In genomic region chr7:130657751-130658150, GRCm38 (mm10) we compare ENCODE assay signal across 8 mouse cellular contexts.
DNase-seq lines count a peak whose midpoint lies in the region; ATAC-seq and TF ChIP-seq lines count a peak whose summit lies in the region.

No protein-coding gene starts in this region.

- H3K9ac ChIP-seq in kidney, embryonic 14.5 days (ENCODE audit: low read depth, low read length) = no peak overlapping the region
- no peak overlapping the region for H3K9ac ChIP-seq in heart, embryonic 14.5 days (ENCODE audit: low read length)

- no peaks in the 10 kb centered on the region for H3K27me3 ChIP-seq in kidney, adult 2 months (replicated peaks; ENCODE audit: control insufficient read depth, insufficient read depth, low read length)
- H3K27me3 ChIP-seq in kidney, embryonic 14.5 days (ENCODE audit: control insufficient read depth, insufficient read depth, low read length) = no peaks in the 10 kb centered on the region
- no peaks in the 10 kb centered on the region for H3K27me3 ChIP-seq in heart, embryonic 14.5 days (ENCODE audit: control insufficient read depth, insufficient read depth, low read length)

- ATAC-seq in kidney, embryonic 14.5 days (ENCODE audit: low FRiP score, low TSS enrichment) = no peak
- ATAC-seq in heart, embryonic 14.5 days (ENCODE audit: insufficient number of reproducible peaks, insufficient read depth, low FRiP score, low read depth) = 0 out of 2 replicates have a peak, but pooled peaks have one; percentile 10

- no peak overlapping the region for H3K4me3 ChIP-seq in kidney, adult 2 months (ENCODE audit: insufficient read depth, low read depth, low read length)
- H3K4me3 ChIP-seq in kidney, embryonic 14.5 days (ENCODE audit: low read length) = no peak overlapping the region
- no peak overlapping the region for H3K4me3 ChIP-seq in brown adipose tissue, adult 24 weeks (ENCODE audit: insufficient read depth, low read depth, low read length)
- H3K4me3 ChIP-seq in heart, embryonic 14.5 days (ENCODE audit: control insufficient read depth in 1 of 2, insufficient read depth in 1 of 2, low read depth in 1 of 2, low read length in 2 of 2) = no peak overlapping the region

- H3K9me3 ChIP-seq in kidney, embryonic 14.5 days (ENCODE audit: control insufficient read depth, low read length) = no peaks in the 10 kb centered on the region
- no peaks in the 10 kb centered on the region for H3K9me3 ChIP-seq in heart, embryonic 14.5 days (ENCODE audit: control insufficient read depth, low read length)

- peak; percentile 90 for DNase-seq in kidney, adult 2 months
- DNase-seq in lung, postnatal 10 days = peak; percentile 73
- no peak for DNase-seq in spleen, postnatal 36 days (ENCODE audit: low spot score in 2 of 2)
- DNase-seq in neural tube, embryonic 10.5 days (ENCODE audit: extremely low spot score, low spot score) = no peak
- no peak for DNase-seq in cerebellum, adult 8-10 months

- H3K27ac ChIP-seq in kidney, adult 2 months (ENCODE audit: insufficient read depth, low read depth, low read length) = no peak overlapping the region; the same call in 1 of the 2 replicates
- no peak overlapping the region for H3K27ac ChIP-seq in kidney, embryonic 14.5 days (ENCODE audit: low read depth, low read length)
- H3K27ac ChIP-seq in brown adipose tissue, adult 24 weeks (replicated peaks; ENCODE audit: low read depth, low read length) = peak overlapping the region; percentile 47
- H3K27ac ChIP-seq in heart, embryonic 14.5 days (replicated peaks in 1 of 2; ENCODE audit: control insufficient read depth in 1 of 2, insufficient read depth in 1 of 2, low read depth in 2 of 2, low read length in 2 of 2) = peak overlapping the region; percentile 40 to 69; a peak in 3 of 4 replicates

- 51% methylated on average over 13 of the region's 13 CpGs for WGBS in kidney, adult 2 months
- 55% methylated on average over 13 of the region's 13 CpGs for WGBS in kidney, embryonic 14.5 days
- 40% methylated on average over 13 of the region's 13 CpGs for WGBS in heart, embryonic 14.5 days

- no peak for TF ChIP-seq CTCF in kidney, adult 2 months (conservative IDR thresholded peaks at IDR 0.05; ENCODE audit: insufficient read depth, insufficient read length, low read depth, low read length)

- no peak overlapping the region for H3K4me2 ChIP-seq in kidney, embryonic 14.5 days (replicated peaks; ENCODE audit: low read depth, low read length)
- no peak overlapping the region for H3K4me2 ChIP-seq in heart, embryonic 14.5 days (ENCODE audit: low read length)

- TF ChIP-seq POLR2A in kidney, adult 2 months (IDR thresholded peaks at IDR 0.05; ENCODE audit: low read depth, low read length) = no peak

- H3K36me3 ChIP-seq in kidney, adult 2 months (ENCODE audit: control insufficient read depth, insufficient read depth, low read length) = no peaks in the 10 kb centered on the region; the same call in 1 of the 2 replicates
- no peaks in the 10 kb centered on the region for H3K36me3 ChIP-seq in kidney, embryonic 14.5 days (ENCODE audit: control insufficient read depth, insufficient read depth, low read length)
- no peaks in the 10 kb centered on the region for H3K36me3 ChIP-seq in heart, embryonic 14.5 days (ENCODE audit: control insufficient read depth, insufficient read depth, low read length)

- H3K4me1 ChIP-seq in kidney, adult 2 months (ENCODE audit: control insufficient read depth, insufficient read depth, low read length) = peaks cover 32% of the 10 kb centered on the region
- peaks cover 21% of the 10 kb centered on the region for H3K4me1 ChIP-seq in kidney, embryonic 14.5 days (ENCODE audit: control insufficient read depth, insufficient read depth, low read length)
- H3K4me1 ChIP-seq in brown adipose tissue, adult 24 weeks (ENCODE audit: control insufficient read depth, insufficient read depth, insufficient read length, low read length) = peaks cover 46% of the 10 kb centered on the region
- peaks cover 52 to 77% of the 10 kb centered on the region in 2 experiments for H3K4me1 ChIP-seq in heart, embryonic 14.5 days (ENCODE audit: control insufficient read depth in 2 of 2, insufficient read depth in 2 of 2, low read length in 2 of 2)

Comparison
In these comparisons a context has a peak if more than half of its experiments do, and no peak if none do; other contexts are left out.
1. DNase-seq: peak in kidney, adult 2 months (single experiment) and lung, postnatal 10 days (single experiment); none in spleen, postnatal 36 days (0 of 2), neural tube, embryonic 10.5 days (single experiment) and cerebellum, adult 8-10 months (single experiment).
2. H3K27ac ChIP-seq: peak in brown adipose tissue, adult 24 weeks (single experiment) and heart, embryonic 14.5 days (2 of 2); none in kidney, adult 2 months (single experiment) and kidney, embryonic 14.5 days (single experiment).